Mouse (Mus musculus): Measurements from ENCODE around the gene Mns1. TPM values are rescaled to one million over a fixed set of nuclear protein-coding genes. Genes with fewer than 3 reads are reported as not detected.

Gene Mns1
- polyA plus RNA-seq, 1 experiment: 92.1 TPM

GRCm38 (mm10) chr9:72425300-72425850 is 12.4 kb upstream of the Mns1 start:
- TF ChIP-seq POLR2A (IDR thresholded peaks at IDR 0.05; ENCODE audit: control insufficient read depth, low read depth, low read length) (no peak), CTCF (IDR thresholded peaks at IDR 0.05; ENCODE audit: control insufficient read depth, insufficient read depth, insufficient replicate concordance, low read depth, low read length) (no peak)
- H3K27ac ChIP-seq (ENCODE audit: control insufficient read depth, insufficient read depth, low read depth, low read length): no peak overlapping the region
- H3K4me1 ChIP-seq (ENCODE audit: control insufficient read depth, insufficient read depth, low read length): no peaks in the 10 kb centered on the region; the same call in 1 of the 2 replicates
- no peak overlapping the region for H3K4me3 ChIP-seq (ENCODE audit: control insufficient read depth, low read depth, low read length)
- H3K36me3 ChIP-seq (ENCODE audit: control insufficient read depth, insufficient read depth, low read length): no peaks in the 10 kb centered on the region
- H3K27me3 ChIP-seq (ENCODE audit: control insufficient read depth, insufficient read depth, low read length): no peaks in the 10 kb centered on the region

- H3K27ac ChIP-seq (ENCODE audit: control insufficient read depth, insufficient read depth, low read depth, low read length): no peak overlapping the region
- H3K36me3 ChIP-seq (ENCODE audit: control insufficient read depth, insufficient read depth, low read length): no peaks in the 10 kb centered on the region
- TF ChIP-seq POLR2A (IDR thresholded peaks at IDR 0.05; ENCODE audit: control insufficient read depth, low read depth, low read length) (no peak), CTCF (IDR thresholded peaks at IDR 0.05; ENCODE audit: control insufficient read depth, insufficient read depth, insufficient replicate concordance, low read depth, low read length) (no peak)
- H3K4me3 ChIP-seq (ENCODE audit: control insufficient read depth, low read depth, low read length): no peak overlapping the region
- no peaks in the 10 kb centered on the region for H3K27me3 ChIP-seq (ENCODE audit: control insufficient read depth, insufficient read depth, low read length)
- peaks cover 4% of the 10 kb centered on the region for H3K4me1 ChIP-seq (ENCODE audit: control insufficient read depth, insufficient read depth, low read length)
Measured at GRCm38 (mm10) chr9:72427861-72428260, 9.9 kb upstream of the Mns1 start.

GRCm38 (mm10) chr9:72434876-72435275 is 2.9 kb upstream of the Mns1 start:
- Histone ChIP-seq H3K36me3 (ENCODE audit: control insufficient read depth, insufficient read depth, low read length) (no peaks in the 10 kb centered on the region), H3K4me3 (ENCODE audit: control insufficient read depth, low read depth, low read length) (peak overlapping the region; percentile 50)

GRCm38 (mm10) chr9:72438749-72439148 is 938 bp downstream of the Mns1 start:
- Histone ChIP-seq H3K4me3 (ENCODE audit: control insufficient read depth, low read depth, low read length) (peak overlapping the region; percentile 99), H3K27ac (ENCODE audit: control insufficient read depth, insufficient read depth, low read depth, low read length) (peak overlapping the region; percentile 98), H3K36me3 (ENCODE audit: control insufficient read depth, insufficient read depth, low read length) (peaks cover 1% of the 10 kb centered on the region; the same call in 1 of the 2 replicates), H3K27me3 (ENCODE audit: control insufficient read depth, insufficient read depth, low read length) (no peaks in the 10 kb centered on the region), H3K4me1 (ENCODE audit: control insufficient read depth, insufficient read depth, low read length) (peaks cover 10% of the 10 kb centered on the region)
- TF ChIP-seq CTCF (IDR thresholded peaks at IDR 0.05; ENCODE audit: control insufficient read depth, insufficient read depth, insufficient replicate concordance, low read depth, low read length) (no peak), POLR2A (IDR thresholded peaks at IDR 0.05; ENCODE audit: control insufficient read depth, low read depth, low read length) (no peak)

More at GRCm38 (mm10) chr9:72434876-72435275, 2.9 kb upstream of the Mns1 start:
- TF ChIP-seq POLR2A (IDR thresholded peaks at IDR 0.05; ENCODE audit: control insufficient read depth, low read depth, low read length) (no peak), CTCF (IDR thresholded peaks at IDR 0.05; ENCODE audit: control insufficient read depth, insufficient read depth, insufficient replicate concordance, low read depth, low read length) (no peak)
- H3K4me1 ChIP-seq (ENCODE audit: control insufficient read depth, insufficient read depth, low read length): peaks cover 14% of the 10 kb centered on the region
- no peak overlapping the region for H3K27ac ChIP-seq (ENCODE audit: control insufficient read depth, insufficient read depth, low read depth, low read length)
- H3K27me3 ChIP-seq (ENCODE audit: control insufficient read depth, insufficient read depth, low read length): no peaks in the 10 kb centered on the region

GRCm38 (mm10) chr9:72440358-72440757 is 2.5 kb downstream of the Mns1 start:
- no peak overlapping the region for H3K27ac ChIP-seq (ENCODE audit: control insufficient read depth, insufficient read depth, low read depth, low read length)
- peaks cover 5% of the 10 kb centered on the region for H3K4me1 ChIP-seq (ENCODE audit: control insufficient read depth, insufficient read depth, low read length)
- H3K4me3 ChIP-seq (ENCODE audit: control insufficient read depth, low read depth, low read length): no peak overlapping the region; the same call in 1 of the 2 replicates
- TF ChIP-seq CTCF (IDR thresholded peaks at IDR 0.05; ENCODE audit: control insufficient read depth, insufficient read depth, insufficient replicate concordance, low read depth, low read length): no peak
- TF ChIP-seq POLR2A (IDR thresholded peaks at IDR 0.05; ENCODE audit: control insufficient read depth, low read depth, low read length): no peak
- no peaks in the 10 kb centered on the region for H3K27me3 ChIP-seq (ENCODE audit: control insufficient read depth, insufficient read depth, low read length)
- peaks cover 1% of the 10 kb centered on the region; the same call in 1 of the 2 replicates for H3K36me3 ChIP-seq (ENCODE audit: control insufficient read depth, insufficient read depth, low read length)

- TF ChIP-seq POLR2A (IDR thresholded peaks at IDR 0.05; ENCODE audit: control insufficient read depth, low read depth, low read length) (no peak), CTCF (IDR thresholded peaks at IDR 0.05; ENCODE audit: control insufficient read depth, insufficient read depth, insufficient replicate concordance, low read depth, low read length) (no peak)
Measured at GRCm38 (mm10) chr9:72440948-72441926, 3.4 kb downstream of the Mns1 start.

More at GRCm38 (mm10) chr9:72440948-72441926, 3.4 kb downstream of the Mns1 start:
- H3K27ac ChIP-seq (ENCODE audit: control insufficient read depth, insufficient read depth, low read depth, low read length): peak overlapping the region; percentile 26; the same call in 1 of the 2 replicates
- H3K27me3 ChIP-seq (ENCODE audit: control insufficient read depth, insufficient read depth, low read length): no peaks in the 10 kb centered on the region
- peak overlapping the region; percentile 30; the same call in 1 of the 2 replicates for H3K4me3 ChIP-seq (ENCODE audit: control insufficient read depth, low read depth, low read length)
- peaks cover 5% of the 10 kb centered on the region for H3K4me1 ChIP-seq (ENCODE audit: control insufficient read depth, insufficient read depth, low read length)
- peaks cover 3% of the 10 kb centered on the region; the same call in 1 of the 2 replicates for H3K36me3 ChIP-seq (ENCODE audit: control insufficient read depth, insufficient read depth, low read length)

All from testis, adult 2 months (tissue).